Mouse (Mus musculus) midbrain, embryonic 12.5 days (tissue): Measurements from ENCODE around the gene Cmtm2b. TPM values are rescaled to one million over a fixed set of nuclear protein-coding genes. Genes with fewer than 3 reads are reported as not detected.
A peak's percentile ranks its signal among the peaks of the same experiment; 100 is the strongest.
"Not testable (repeated sequence)": the region's sequence is repeated elsewhere in the genome, so short reads cannot be mapped to it uniquely, and the experiment has no call there.

ENCODE experiments used
- ATAC-seq: fragments of 200-750 bp; cut with Nextera tagmentation; 2 replicates; pipeline ENCODE4 v1.8.0; 2017; ENCODE audit warnings: low read depth, moderate TSS enrichment, moderate library complexity; ENCODE audit not compliant: low FRiP score
- H3K27ac ChIP-seq: fragments of 300-500 bp; sonication (generic); replicated peaks from 2 replicates; pipeline ENCODE4 v1.5.1; 2016; ENCODE audit warnings: mild to moderate bottlenecking
- H3K27me3 ChIP-seq: fragments of 300-500 bp; sonication (generic); 2 replicates; pipeline ENCODE4 v1.6.1; 2016; ENCODE audit warnings: mild to moderate bottlenecking
- H3K36me3 ChIP-seq: fragments of 300-500 bp; sonication (generic); 2 replicates; pipeline ENCODE4 v1.6.1; 2016
- H3K4me1 ChIP-seq: fragments of 300-500 bp; sonication (generic); 2 replicates; pipeline ENCODE4 v1.6.1; 2016
- H3K4me2 ChIP-seq: fragments of 300-500 bp; sonication (generic); replicated peaks from 2 replicates; pipeline ENCODE4 v1.6.1; 2016; ENCODE audit warnings: mild to moderate bottlenecking, moderate library complexity
- H3K4me3 ChIP-seq: fragments of 300-500 bp; sonication (generic); 2 replicates; pipeline ENCODE4 v1.5.1; 2016; ENCODE audit warnings: mild to moderate bottlenecking
- H3K9ac ChIP-seq: fragments of 300-500 bp; sonication (generic); replicated peaks from 2 replicates; pipeline ENCODE4 v1.6.1; 2016; ENCODE audit warnings: mild to moderate bottlenecking, moderate library complexity
- H3K9me3 ChIP-seq: fragments of 300-500 bp; sonication (generic); 2 replicates; pipeline ENCODE4 v1.6.1; 2016; ENCODE audit warnings: mild to moderate bottlenecking
- WGBS: fragments of 180-500 bp; shearing (Covaris S2); methylation state at CpG from one replicate; pipeline ENCODE4 v1.1.7; 2016; 5-methylcytosine and 5-hydroxymethylcytosine counted together
- polyA plus RNA-seq: library from polyadenylated mRNA; unstranded; fragments of >200 nt; fragmentation: Nextera tagmentation; extraction: Ambion mirVana; gene quantifications from 2 replicates; pipeline ENCODE4 v1.2.1, GENCODE M21; 2016

The Cmtm2b gene
- polyA plus RNA-seq: not detected in 2 replicates

- WGBS: 88% methylated on average over 12 of the region's 12 CpGs
- not testable (repeated sequence) for ATAC-seq, H3K4me2 ChIP-seq
Measured at GRCm38 (mm10) chr8:104321930-104322329, at the start of gene Cmtm2b. Gene Cmtm2b (plus strand): TSS chr8:104322230.

GRCm38 (mm10) chr8:104293081-104293480 is 28.9 kb upstream of the Cmtm2b start, which contains the start of gene Cmtm2a:
Gene Cmtm2a (minus strand): TSS chr8:104293181.
- not testable (repeated sequence) for H3K27ac ChIP-seq, H3K27me3 ChIP-seq, ATAC-seq, H3K9ac ChIP-seq, H3K4me2 ChIP-seq, H3K9me3 ChIP-seq, H3K4me3 ChIP-seq, H3K36me3 ChIP-seq, H3K4me1 ChIP-seq
- WGBS: 91% methylated on average over 12 of the region's 12 CpGs

More at GRCm38 (mm10) chr8:104321930-104322329, at the start of gene Cmtm2b:
- not testable (repeated sequence) for H3K4me1 ChIP-seq, H3K9ac ChIP-seq, H3K36me3 ChIP-seq, H3K4me3 ChIP-seq, H3K9me3 ChIP-seq, H3K27ac ChIP-seq, H3K27me3 ChIP-seq

- no peak overlapping the region for H3K4me3 ChIP-seq
- H3K9me3 ChIP-seq: no peaks in the 10 kb centered on the region
- H3K9ac ChIP-seq: no peak overlapping the region
- no peak for ATAC-seq
- no peak overlapping the region for H3K27ac ChIP-seq
- H3K36me3 ChIP-seq: no peaks in the 10 kb centered on the region
- H3K4me1 ChIP-seq: no peaks in the 10 kb centered on the region
- WGBS: 95% methylated on average over 1 of the region's 1 CpGs
- no peak overlapping the region for H3K4me2 ChIP-seq
- H3K27me3 ChIP-seq: no peaks in the 10 kb centered on the region
Measured at GRCm38 (mm10) chr8:104294396-104294795, 27.6 kb upstream of the Cmtm2b start.

GRCm38 (mm10) chr8:104301577-104301976 is 20.5 kb upstream of the Cmtm2b start:
- not testable (repeated sequence) for H3K27me3 ChIP-seq, H3K4me2 ChIP-seq, H3K27ac ChIP-seq, H3K9me3 ChIP-seq, H3K9ac ChIP-seq, H3K36me3 ChIP-seq, H3K4me3 ChIP-seq
- H3K4me1 ChIP-seq: peaks cover 14% of the 10 kb centered on the region
- WGBS: 9% methylated on average over 3 of the region's 3 CpGs
- ATAC-seq: peak; percentile 92

GRCm38 (mm10) chr8:104302536-104302935 is 19.5 kb upstream of the Cmtm2b start:
- H3K9me3 ChIP-seq, H3K9ac ChIP-seq, H3K27me3 ChIP-seq, ATAC-seq, H3K36me3 ChIP-seq, H3K4me3 ChIP-seq, H3K4me2 ChIP-seq, H3K27ac ChIP-seq: not testable (repeated sequence)
- WGBS: 80% methylated on average over 4 of the region's 4 CpGs
- peaks cover 14% of the 10 kb centered on the region for H3K4me1 ChIP-seq

- Histone ChIP-seq H3K36me3 (no peaks in the 10 kb centered on the region), H3K27ac (no peak overlapping the region), H3K4me2 (no peak overlapping the region), H3K4me3 (no peak overlapping the region), H3K9me3 (no peaks in the 10 kb centered on the region), H3K27me3 (no peaks in the 10 kb centered on the region), H3K9ac (no peak overlapping the region), H3K4me1 (peaks cover 14% of the 10 kb centered on the region)
- ATAC-seq: no peak
- WGBS: 90% methylated on average over 11 of the region's 11 CpGs
Measured at GRCm38 (mm10) chr8:104304962-104305361, 17.1 kb upstream of the Cmtm2b start.

- H3K4me1 ChIP-seq, H3K27me3 ChIP-seq, H3K36me3 ChIP-seq, H3K4me3 ChIP-seq, H3K9me3 ChIP-seq, H3K4me2 ChIP-seq, H3K9ac ChIP-seq, H3K27ac ChIP-seq, ATAC-seq: not testable (repeated sequence)
- WGBS: 70% methylated on average over 6 of the region's 6 CpGs
Measured at GRCm38 (mm10) chr8:104308341-104308740, 13.7 kb upstream of the Cmtm2b start.

- not testable (repeated sequence) for H3K9ac ChIP-seq, ATAC-seq, H3K36me3 ChIP-seq, H3K9me3 ChIP-seq, H3K4me3 ChIP-seq, H3K4me2 ChIP-seq, H3K27ac ChIP-seq, H3K27me3 ChIP-seq, H3K4me1 ChIP-seq
- 91% methylated on average over 36 of the region's 36 CpGs for WGBS
Measured at GRCm38 (mm10) chr8:104309441-104310155, 12.4 kb upstream of the Cmtm2b start, which contains the start of the genes Gm45711 and Cmtm1. Gene Gm45711 (minus strand): TSS chr8:104310081. Gene Cmtm1 (minus strand): TSS chr8:104310145.

GRCm38 (mm10) chr8:104312023-104312422 is 10.0 kb upstream of the Cmtm2b start:
- not testable (repeated sequence) for H3K27me3 ChIP-seq, H3K36me3 ChIP-seq, H3K4me2 ChIP-seq, H3K27ac ChIP-seq, H3K4me3 ChIP-seq, H3K4me1 ChIP-seq, H3K9me3 ChIP-seq, H3K9ac ChIP-seq, ATAC-seq
- WGBS: 91% methylated on average over 3 of the region's 3 CpGs

- 74% methylated on average over 4 of the region's 4 CpGs for WGBS
- ATAC-seq: no peak
- H3K27ac ChIP-seq: no peak overlapping the region
- H3K36me3 ChIP-seq: no peaks in the 10 kb centered on the region
- no peaks in the 10 kb centered on the region for H3K9me3 ChIP-seq
- no peaks in the 10 kb centered on the region for H3K27me3 ChIP-seq
- H3K4me2 ChIP-seq: no peak overlapping the region
- no peak overlapping the region for H3K4me3 ChIP-seq
- no peaks in the 10 kb centered on the region for H3K4me1 ChIP-seq
- no peak overlapping the region for H3K9ac ChIP-seq
Measured at GRCm38 (mm10) chr8:104313311-104313710, 8.7 kb upstream of the Cmtm2b start.

GRCm38 (mm10) chr8:104321267-104321666 is 763 bp upstream of the Cmtm2b start, which contains the start of gene Gm11020:
Gene Gm11020 (plus strand): TSS chr8:104321567.
- ATAC-seq, H3K4me1 ChIP-seq, H3K27me3 ChIP-seq, H3K4me3 ChIP-seq, H3K4me2 ChIP-seq, H3K9me3 ChIP-seq, H3K27ac ChIP-seq, H3K36me3 ChIP-seq, H3K9ac ChIP-seq: not testable (repeated sequence)
- 88% methylated on average over 9 of the region's 11 CpGs for WGBS

GRCm38 (mm10) chr8:104332665-104333631 is 10.9 kb downstream of the Cmtm2b start:
- WGBS: 79% methylated on average over 5 of the region's 5 CpGs
- no peak overlapping the region for H3K27ac ChIP-seq
- H3K9ac ChIP-seq: no peak overlapping the region
- no peaks in the 10 kb centered on the region for H3K27me3 ChIP-seq
- H3K4me1 ChIP-seq: no peaks in the 10 kb centered on the region
- ATAC-seq: no peak
- no peaks in the 10 kb centered on the region for H3K9me3 ChIP-seq
- H3K36me3 ChIP-seq: no peaks in the 10 kb centered on the region
- H3K4me2 ChIP-seq: no peak overlapping the region
- no peak overlapping the region for H3K4me3 ChIP-seq
